Mouse (Mus musculus): Measurements from ENCODE around the gene Slc26a1. TPM values are rescaled to one million over a fixed set of nuclear protein-coding genes. Genes with fewer than 3 reads are reported as not detected.

Gene Slc26a1
- total and polyA plus RNA-seq, 2 experiments from 2014 or later, result 3.9 to 6.9 TPM

- no peaks in the 10 kb centered on the region for H3K36me3 ChIP-seq (ENCODE audit: insufficient read depth)
- TF ChIP-seq CTCF (IDR thresholded peaks at IDR 0.05; ENCODE audit: low read depth), result peak; percentile 35
- peaks cover 9% of the 10 kb centered on the region for H3K4me1 ChIP-seq (ENCODE audit: insufficient read depth)
- H3K27ac ChIP-seq (ENCODE audit: low read depth, low read length), result peak overlapping the region; percentile 94
- peak overlapping the region; percentile 59 for H3K9ac ChIP-seq
- no peaks in the 10 kb centered on the region for H3K27me3 ChIP-seq (ENCODE audit: insufficient read depth, low read length)
- ATAC-seq (peak; percentile 95), DNase-seq (peak; percentile 91)
- H3K9me3 ChIP-seq (ENCODE audit: low read length), result no peaks in the 10 kb centered on the region
- 2% methylated on average over 25 of the region's 25 CpGs for WGBS
- H3K4me2 ChIP-seq (ENCODE audit: low read depth), result peak overlapping the region; percentile 57
- peak overlapping the region; percentile 32 for H3K4me3 ChIP-seq (ENCODE audit: low read depth, low read length)
Observed at GRCm38 (mm10) chr5:108677605-108678295, 2.4 kb upstream of the Slc26a1 start.

- 13% methylated on average over 5 of the region's 5 CpGs for WGBS
- Histone ChIP-seq H3K27ac (ENCODE audit: low read depth, low read length) (peak overlapping the region; percentile 94), H3K27me3 (ENCODE audit: insufficient read depth, low read length) (no peaks in the 10 kb centered on the region), H3K9me3 (ENCODE audit: low read length) (no peaks in the 10 kb centered on the region), H3K36me3 (ENCODE audit: insufficient read depth) (peaks cover 2% of the 10 kb centered on the region; the same call in 1 of the 2 replicates), H3K9ac (peak overlapping the region; percentile 59), H3K4me1 (ENCODE audit: insufficient read depth) (peaks cover 9% of the 10 kb centered on the region), H3K4me3 (ENCODE audit: low read depth, low read length) (peak overlapping the region; percentile 32), H3K4me2 (ENCODE audit: low read depth) (peak overlapping the region; percentile 57)
- ATAC-seq (peak; percentile 59), DNase-seq (no peak)
- TF ChIP-seq CTCF (IDR thresholded peaks at IDR 0.05; ENCODE audit: low read depth), result peak; percentile 41
Observed at GRCm38 (mm10) chr5:108676772-108677498, 1.6 kb upstream of the Slc26a1 start.

DNA sequence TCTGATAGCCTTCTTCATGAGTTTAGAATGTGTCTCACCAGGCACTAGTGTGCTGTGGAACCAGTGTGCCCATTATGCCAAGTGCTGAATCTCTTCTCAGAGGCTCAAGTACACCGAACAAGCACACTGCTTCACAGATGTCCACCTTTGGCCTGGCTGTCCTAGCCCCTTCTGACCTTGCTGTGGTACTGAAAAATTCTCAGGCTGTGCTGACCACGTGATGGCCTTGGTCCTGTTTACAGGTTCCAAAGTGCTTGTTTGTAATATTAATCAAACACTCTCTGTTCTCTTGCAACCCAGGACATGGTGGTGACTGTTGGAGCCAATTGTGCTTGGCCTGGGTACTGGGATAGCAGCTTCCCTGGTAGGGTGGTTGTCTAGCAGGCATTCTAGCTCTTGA is 745 bp downstream of the Slc26a1 start:
- no peak for TF ChIP-seq CTCF (IDR thresholded peaks at IDR 0.05; ENCODE audit: low read depth)
- peaks cover 6% of the 10 kb centered on the region; the same call in 1 of the 2 replicates for H3K36me3 ChIP-seq (ENCODE audit: insufficient read depth)
- H3K4me2 ChIP-seq (ENCODE audit: low read depth), result no peak overlapping the region
- H3K9ac ChIP-seq, result no peak overlapping the region
- no peak overlapping the region for H3K27ac ChIP-seq (ENCODE audit: low read depth, low read length)
- peaks cover 12% of the 10 kb centered on the region for H3K4me1 ChIP-seq (ENCODE audit: insufficient read depth)
- ATAC-seq (no peak), DNase-seq (no peak)
- no peaks in the 10 kb centered on the region for H3K9me3 ChIP-seq (ENCODE audit: low read length)
- H3K4me3 ChIP-seq (ENCODE audit: low read depth, low read length), result no peak overlapping the region
- WGBS, result 86% methylated on average over 2 of the region's 2 CpGs
- H3K27me3 ChIP-seq (ENCODE audit: insufficient read depth, low read length), result no peaks in the 10 kb centered on the region

DNA sequence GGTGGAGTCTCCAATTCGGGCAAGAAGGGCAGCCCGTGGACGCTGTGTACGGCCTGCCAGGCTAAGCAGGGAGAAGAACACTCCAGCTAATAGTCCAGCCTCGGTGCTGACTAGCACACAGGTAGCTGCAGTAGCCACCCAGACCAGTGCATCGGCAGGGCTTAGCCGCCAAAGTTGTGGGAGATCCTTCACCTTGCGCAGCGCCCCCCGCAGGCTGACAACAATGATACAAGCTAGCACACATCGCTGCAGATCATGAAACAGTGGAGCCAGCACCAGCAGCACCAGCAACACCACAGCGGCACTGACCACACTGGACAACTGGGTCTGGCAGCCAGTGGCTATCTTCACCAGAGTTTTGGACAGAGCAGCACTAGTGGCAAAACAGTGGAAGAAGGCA is 3.6 kb downstream of the Slc26a1 start:
- WGBS, result 92% methylated on average over 12 of the region's 12 CpGs
- no peak for DNase-seq
- H3K36me3 ChIP-seq (ENCODE audit: insufficient read depth), result peaks cover 6% of the 10 kb centered on the region; the same call in 1 of the 2 replicates
- peaks cover 5% of the 10 kb centered on the region for H3K4me1 ChIP-seq (ENCODE audit: insufficient read depth)
- ATAC-seq, result no peak
- H3K27ac ChIP-seq (ENCODE audit: low read depth, low read length), result no peak overlapping the region
- H3K27me3 ChIP-seq (ENCODE audit: insufficient read depth, low read length), result no peaks in the 10 kb centered on the region
- TF ChIP-seq CTCF (IDR thresholded peaks at IDR 0.05; ENCODE audit: low read depth), result no peak
- no peak overlapping the region for H3K9ac ChIP-seq
- H3K4me3 ChIP-seq (ENCODE audit: low read depth, low read length), result no peak overlapping the region
- no peak overlapping the region for H3K4me2 ChIP-seq (ENCODE audit: low read depth)
- H3K9me3 ChIP-seq (ENCODE audit: low read length), result no peaks in the 10 kb centered on the region

DNA sequence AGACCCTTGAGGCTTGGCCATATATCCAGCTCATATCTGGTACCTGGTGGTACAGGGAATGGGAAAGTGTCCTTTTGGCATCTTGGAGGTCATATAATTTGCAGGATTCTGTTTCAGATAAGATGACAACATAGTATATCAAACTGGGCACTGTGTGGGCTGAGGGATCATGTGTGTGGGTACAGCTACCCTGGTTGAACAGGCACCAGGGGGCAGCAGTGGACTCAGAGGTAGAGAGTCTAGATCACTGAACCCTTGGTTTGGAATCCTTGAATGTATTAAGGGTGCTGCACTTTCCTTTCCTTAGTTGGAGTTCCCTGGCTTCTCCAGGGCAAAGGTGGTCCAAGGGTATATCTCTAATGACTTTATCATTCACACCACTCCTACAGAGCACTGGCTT is 4.6 kb downstream of the Slc26a1 start:
- Histone ChIP-seq H3K4me1 (ENCODE audit: insufficient read depth) (peaks cover 3% of the 10 kb centered on the region; the same call in 1 of the 2 replicates), H3K9me3 (ENCODE audit: low read length) (no peaks in the 10 kb centered on the region), H3K27me3 (ENCODE audit: insufficient read depth, low read length) (no peaks in the 10 kb centered on the region), H3K9ac (no peak overlapping the region), H3K27ac (ENCODE audit: low read depth, low read length) (no peak overlapping the region), H3K36me3 (ENCODE audit: insufficient read depth) (peaks cover 6% of the 10 kb centered on the region; the same call in 1 of the 2 replicates), H3K4me3 (ENCODE audit: low read depth, low read length) (no peak overlapping the region), H3K4me2 (ENCODE audit: low read depth) (no peak overlapping the region)
- TF ChIP-seq CTCF (IDR thresholded peaks at IDR 0.05; ENCODE audit: low read depth), result peak; percentile 52
- no peak for DNase-seq
- ATAC-seq, result no peak

DNA sequence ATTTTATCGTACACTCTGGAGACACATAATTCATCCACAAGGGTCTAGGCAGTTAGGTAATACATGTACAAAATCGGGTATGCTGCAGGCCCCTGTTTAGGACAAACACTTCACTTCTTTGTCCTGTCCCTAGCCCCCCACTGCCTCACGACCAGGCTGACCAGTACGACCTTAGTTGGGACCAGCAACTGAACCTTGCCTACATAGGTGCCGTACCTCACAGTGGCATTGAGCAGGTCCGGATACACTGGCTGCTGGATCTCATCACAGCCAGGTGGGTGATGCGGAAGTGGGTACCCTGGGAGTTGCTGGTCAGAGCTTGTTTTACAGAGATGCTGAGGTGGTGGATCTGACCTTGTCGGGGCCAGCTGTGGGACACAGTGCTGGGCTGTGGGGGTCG is 5.4 kb downstream of the Slc26a1 start:
- Histone ChIP-seq H3K4me1 (ENCODE audit: insufficient read depth) (peaks cover 3% of the 10 kb centered on the region; the same call in 1 of the 2 replicates), H3K9ac (0 out of 2 replicates have a peak overlapping the region, but pooled peaks have one; percentile 77), H3K36me3 (ENCODE audit: insufficient read depth) (peaks cover 6% of the 10 kb centered on the region; the same call in 1 of the 2 replicates), H3K27ac (ENCODE audit: low read depth, low read length) (peak overlapping the region; percentile 87; the same call in 1 of the 2 replicates), H3K27me3 (ENCODE audit: insufficient read depth, low read length) (no peaks in the 10 kb centered on the region), H3K4me2 (ENCODE audit: low read depth) (no peak overlapping the region), H3K4me3 (ENCODE audit: low read depth, low read length) (no peak overlapping the region), H3K9me3 (ENCODE audit: low read length) (no peaks in the 10 kb centered on the region)
- WGBS, result 82% methylated on average over 9 of the region's 9 CpGs
- ATAC-seq (no peak), DNase-seq (no peak)
- TF ChIP-seq CTCF (IDR thresholded peaks at IDR 0.05; ENCODE audit: low read depth), result no peak

All from forebrain, postnatal 0 days (tissue).